Mouse (Mus musculus): Measurements from ENCODE around the gene Gcnt4. TPM values are rescaled to one million over a fixed set of nuclear protein-coding genes. Genes with fewer than 3 reads are reported as not detected.
"Not testable (repeated sequence)": the region's sequence is repeated elsewhere in the genome, so short reads cannot be mapped to it uniquely, and the experiment has no call there.

The Gcnt4 gene
- polyA plus RNA-seq, 1 experiment from 2014 or later, result 0.23 TPM

DNA sequence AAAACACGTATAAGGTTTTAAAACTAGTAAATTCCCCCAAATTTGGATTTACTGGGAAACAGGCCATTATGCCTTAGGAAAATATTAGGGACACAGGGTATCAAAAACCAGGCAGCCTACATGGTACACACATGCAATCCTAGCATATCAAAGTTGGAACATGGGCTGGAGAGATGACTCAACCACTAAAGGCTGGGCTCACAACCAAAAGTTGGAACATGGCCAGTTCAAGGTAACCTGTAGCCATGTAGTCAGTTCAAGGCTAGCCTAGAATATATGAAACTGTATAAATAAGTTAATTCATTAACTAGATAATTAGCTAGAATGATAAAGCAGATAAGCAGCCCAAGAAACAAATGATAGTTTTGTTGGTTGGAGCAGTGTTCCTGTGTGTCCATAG lies 3.3 kb downstream of the Gcnt4 start:
- H3K4me3 ChIP-seq, result no peak overlapping the region
- H3K9me3 ChIP-seq, result no peaks in the 10 kb centered on the region
- no peaks in the 10 kb centered on the region; the same call in 1 of the 2 replicates for H3K4me1 ChIP-seq
- ATAC-seq (ENCODE audit: insufficient number of reproducible peaks, insufficient read depth, low FRiP score, low TSS enrichment), result no peak
- H3K36me3 ChIP-seq, result no peaks in the 10 kb centered on the region
- H3K4me2 ChIP-seq (replicated peaks), result no peak overlapping the region
- 95% methylated on average over 1 of the region's 1 CpGs for WGBS
- H3K27ac ChIP-seq, result no peak overlapping the region
- H3K27me3 ChIP-seq, result peaks cover 36% of the 10 kb centered on the region
- H3K9ac ChIP-seq, result no peak overlapping the region

DNA sequence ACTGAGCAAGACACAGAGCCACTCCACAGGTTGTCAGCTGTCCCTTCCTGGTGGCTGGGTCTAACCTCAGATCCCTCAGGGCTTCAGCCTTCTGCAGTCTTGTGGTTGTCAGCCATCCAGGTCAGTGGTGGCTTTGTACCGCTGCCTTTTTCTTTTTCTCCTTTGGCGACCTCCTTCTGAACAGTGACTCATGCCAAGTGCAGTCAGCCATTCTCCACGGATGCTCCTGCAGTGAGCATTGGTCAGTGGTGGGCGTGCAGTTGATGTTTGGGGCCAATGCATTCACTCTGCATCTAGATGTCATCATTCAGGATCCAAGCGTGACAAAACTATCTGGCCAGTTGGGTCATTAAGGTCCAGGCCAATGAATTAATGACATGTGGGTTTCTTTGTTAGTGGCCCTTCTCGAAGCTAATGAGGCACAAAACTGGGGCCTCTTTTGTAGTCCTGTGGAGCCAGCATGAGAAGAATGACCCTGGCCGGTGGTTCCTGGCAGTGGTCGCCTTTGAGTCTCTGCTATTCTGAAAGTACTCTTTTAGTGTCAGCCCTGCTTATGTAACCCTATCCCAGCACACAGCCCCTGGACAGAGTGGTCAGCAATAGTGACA lies 4.0 kb downstream of the Gcnt4 start:
- no peaks in the 10 kb centered on the region for H3K9me3 ChIP-seq
- H3K27ac ChIP-seq, result no peak overlapping the region
- H3K36me3 ChIP-seq, result no peaks in the 10 kb centered on the region
- WGBS, result 52% methylated on average over 8 of the region's 8 CpGs
- no peak for ATAC-seq (ENCODE audit: insufficient number of reproducible peaks, insufficient read depth, low FRiP score, low TSS enrichment)
- no peak overlapping the region for H3K9ac ChIP-seq
- H3K4me3 ChIP-seq, result no peak overlapping the region
- peaks cover 36% of the 10 kb centered on the region for H3K27me3 ChIP-seq
- H3K4me1 ChIP-seq, result no peaks in the 10 kb centered on the region; the same call in 1 of the 2 replicates
- no peak overlapping the region for H3K4me2 ChIP-seq (replicated peaks)

DNA sequence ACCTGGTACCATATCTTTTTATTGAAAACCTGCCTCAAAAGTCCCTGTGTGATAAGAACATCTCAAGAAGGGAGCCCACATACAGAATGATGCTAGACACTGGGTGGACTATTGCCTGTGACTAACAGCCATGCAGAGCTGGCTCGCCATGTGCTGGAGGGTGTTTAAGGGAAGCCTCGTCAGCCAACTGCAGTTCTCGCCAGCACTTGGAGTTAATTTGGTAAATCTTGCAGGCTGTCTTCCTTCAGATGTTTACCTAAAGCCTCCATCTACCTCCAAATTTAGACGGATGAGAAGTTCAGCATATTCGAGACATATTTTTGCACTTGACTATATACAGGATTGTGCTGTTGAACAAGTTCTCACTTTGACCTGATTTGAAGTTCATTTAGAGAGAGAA lies 8.3 kb downstream of the Gcnt4 start:
- H3K9me3 ChIP-seq, result no peaks in the 10 kb centered on the region
- WGBS, result 80% methylated on average over 5 of the region's 5 CpGs
- no peaks in the 10 kb centered on the region for H3K36me3 ChIP-seq
- no peak overlapping the region for H3K9ac ChIP-seq
- no peak overlapping the region for H3K27ac ChIP-seq
- no peaks in the 10 kb centered on the region for H3K27me3 ChIP-seq
- no peak for ATAC-seq (ENCODE audit: insufficient number of reproducible peaks, insufficient read depth, low FRiP score, low TSS enrichment)
- no peaks in the 10 kb centered on the region for H3K4me1 ChIP-seq
- H3K4me2 ChIP-seq (replicated peaks), result no peak overlapping the region
- no peak overlapping the region for H3K4me3 ChIP-seq

DNA sequence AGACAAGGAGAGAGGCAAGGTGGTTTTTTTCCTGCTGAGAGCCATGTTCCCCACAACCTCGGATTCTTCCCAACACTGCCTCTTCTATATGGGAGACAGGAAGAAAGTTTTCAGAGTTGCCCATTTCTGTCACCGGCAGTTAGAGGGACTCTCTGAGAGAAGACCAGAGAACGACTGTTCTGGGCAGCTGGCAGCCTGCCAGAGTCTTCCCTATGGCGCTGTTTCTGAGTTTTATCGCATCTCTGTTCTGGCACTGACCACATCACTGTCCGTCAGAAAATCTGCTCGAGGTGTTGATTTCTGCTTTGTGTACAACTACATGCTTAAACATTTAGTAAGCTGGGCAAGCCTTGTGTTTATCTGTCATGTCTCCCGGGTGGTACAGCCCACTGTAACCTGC lies 8.9 kb downstream of the Gcnt4 start:
- no peak overlapping the region for H3K4me3 ChIP-seq
- no peaks in the 10 kb centered on the region for H3K9me3 ChIP-seq

DNA sequence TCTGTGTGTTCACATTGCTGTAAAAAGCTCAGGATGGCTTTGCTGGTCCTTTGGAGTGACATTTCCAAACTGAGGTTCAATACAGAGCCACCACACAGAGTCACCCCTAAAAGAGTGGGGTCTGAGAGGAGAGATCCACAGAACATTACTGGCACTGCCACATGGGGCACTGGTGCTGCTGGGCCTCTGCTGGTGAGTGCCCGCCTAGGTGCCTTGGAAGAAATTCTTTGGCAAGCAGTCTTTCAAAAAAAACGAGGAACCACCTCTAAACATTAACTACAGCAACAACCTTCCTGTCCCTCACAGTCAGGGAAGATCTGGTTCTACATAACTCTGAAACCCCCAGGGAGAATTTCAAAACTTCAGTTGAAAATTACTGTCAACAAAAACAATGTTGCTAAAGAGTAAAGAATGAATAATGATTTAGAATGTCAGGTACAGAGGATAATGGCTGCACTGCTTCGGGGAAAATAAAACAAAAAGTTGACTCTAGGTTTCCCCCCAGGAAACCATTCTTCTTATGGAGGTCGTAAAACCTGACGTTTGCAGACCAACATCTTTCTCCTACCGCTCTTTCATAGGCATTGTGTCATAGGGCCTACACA lies 11.8 kb downstream of the Gcnt4 start:
- no peaks in the 10 kb centered on the region for H3K27me3 ChIP-seq
- H3K36me3 ChIP-seq, result no peaks in the 10 kb centered on the region
- H3K4me3 ChIP-seq, result no peak overlapping the region
- no peak overlapping the region for H3K4me2 ChIP-seq (replicated peaks)
- no peaks in the 10 kb centered on the region for H3K9me3 ChIP-seq
- 77% methylated on average over 6 of the region's 6 CpGs for WGBS
- no peaks in the 10 kb centered on the region for H3K4me1 ChIP-seq
- H3K9ac ChIP-seq, result no peak overlapping the region
- no peak overlapping the region for H3K27ac ChIP-seq
- ATAC-seq (ENCODE audit: insufficient number of reproducible peaks, insufficient read depth, low FRiP score, low TSS enrichment), result no peak

More for the DNA sequence above, 8.9 kb downstream of the Gcnt4 start:
- Histone ChIP-seq H3K36me3 (no peaks in the 10 kb centered on the region), H3K27ac (no peak overlapping the region), H3K9ac (no peak overlapping the region), H3K4me2 (replicated peaks) (no peak overlapping the region), H3K27me3 (no peaks in the 10 kb centered on the region), H3K4me1 (no peaks in the 10 kb centered on the region)
- WGBS, result 79% methylated on average over 8 of the region's 8 CpGs
- no peak for ATAC-seq (ENCODE audit: insufficient number of reproducible peaks, insufficient read depth, low FRiP score, low TSS enrichment)

DNA sequence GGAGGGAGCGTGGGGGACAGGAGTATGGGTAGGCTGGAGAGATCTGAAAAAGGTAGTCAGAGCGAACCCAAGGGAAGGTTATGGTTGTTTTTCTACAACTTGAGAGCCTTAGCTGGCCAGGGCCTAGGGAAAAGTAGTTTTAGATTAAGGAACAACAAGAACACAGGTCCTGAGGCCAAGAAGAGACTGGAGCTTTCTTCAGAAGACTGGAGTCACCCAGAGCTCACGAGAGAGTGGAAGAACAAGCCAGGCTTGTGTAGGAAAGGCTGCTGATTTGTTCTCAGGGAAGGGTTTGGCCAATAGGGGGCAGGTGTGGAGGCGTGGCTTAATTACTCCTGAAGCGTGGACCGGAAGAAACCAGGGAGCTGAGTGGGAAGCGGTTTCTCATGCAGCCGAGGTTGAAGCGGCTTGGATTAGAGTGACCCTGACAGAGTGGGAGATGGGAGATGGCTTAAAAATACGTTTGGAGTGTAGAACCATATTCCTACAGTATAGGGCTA lies 12.6 kb downstream of the Gcnt4 start:
- Histone ChIP-seq H3K9me3 (no peaks in the 10 kb centered on the region), H3K36me3 (no peaks in the 10 kb centered on the region), H3K27me3 (no peaks in the 10 kb centered on the region), H3K4me2 (replicated peaks) (no peak overlapping the region), H3K27ac (no peak overlapping the region), H3K9ac (no peak overlapping the region), H3K4me3 (no peak overlapping the region), H3K4me1 (no peaks in the 10 kb centered on the region)
- 70% methylated on average over 10 of the region's 10 CpGs for WGBS
- no peak for ATAC-seq (ENCODE audit: insufficient number of reproducible peaks, insufficient read depth, low FRiP score, low TSS enrichment)

DNA sequence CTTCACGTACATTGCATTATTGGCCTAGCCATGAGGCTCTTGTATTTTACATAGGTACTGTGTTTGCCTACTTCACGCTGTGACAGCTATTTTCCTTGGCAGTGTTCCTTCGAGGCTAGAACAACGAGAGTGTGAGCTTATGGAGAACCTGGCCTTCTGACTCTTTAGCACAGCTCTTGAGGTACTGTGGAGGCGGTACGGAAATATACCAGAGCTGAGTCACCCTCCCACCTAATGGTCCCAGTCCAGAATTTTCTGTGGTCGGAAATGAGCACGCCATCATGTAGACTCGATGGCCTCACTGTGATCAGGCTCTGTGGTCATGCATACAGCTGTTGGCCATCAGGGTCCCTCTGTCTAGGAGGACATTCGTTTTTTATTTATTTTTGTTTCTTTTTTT lies 15.2 kb downstream of the Gcnt4 start:
- H3K4me2 ChIP-seq (replicated peaks), result no peak overlapping the region
- H3K36me3 ChIP-seq, result no peaks in the 10 kb centered on the region
- H3K4me3 ChIP-seq, result no peak overlapping the region
- no peak overlapping the region for H3K9ac ChIP-seq
- H3K9me3 ChIP-seq, result no peaks in the 10 kb centered on the region
- H3K27me3 ChIP-seq, result no peaks in the 10 kb centered on the region
- 81% methylated on average over 10 of the region's 10 CpGs for WGBS
- no peak overlapping the region for H3K27ac ChIP-seq
- ATAC-seq (ENCODE audit: insufficient number of reproducible peaks, insufficient read depth, low FRiP score, low TSS enrichment), result no peak
- H3K4me1 ChIP-seq, result 0 out of 2 replicates have a peak, but pooled peaks cover 3% of the 10 kb centered on the region

DNA sequence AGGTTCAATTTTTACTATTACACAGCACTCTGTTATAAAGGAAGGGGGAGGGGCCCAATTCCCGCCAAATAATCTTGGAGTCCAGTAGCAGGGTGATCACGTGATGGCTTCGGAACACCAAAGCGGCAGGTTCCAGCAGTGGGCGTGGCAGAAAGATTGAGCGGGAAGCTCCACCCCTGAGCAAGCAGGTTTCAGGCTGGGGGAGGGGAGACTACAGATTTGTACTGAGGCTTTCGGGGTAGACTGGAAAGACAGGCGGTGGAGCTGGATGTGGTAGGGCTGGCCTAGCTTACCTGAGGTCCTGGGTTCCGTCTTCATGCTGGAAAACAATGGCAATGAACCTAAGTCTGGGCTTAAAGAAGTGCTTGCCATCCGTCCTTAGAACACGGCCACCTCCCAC lies 17.0 kb downstream of the Gcnt4 start:
- H3K9ac ChIP-seq; ATAC-seq (ENCODE audit: insufficient number of reproducible peaks, insufficient read depth, low FRiP score, low TSS enrichment); H3K4me3 ChIP-seq; H3K9me3 ChIP-seq; H3K27ac ChIP-seq; H3K4me1 ChIP-seq; H3K4me2 ChIP-seq (replicated peaks); H3K27me3 ChIP-seq; H3K36me3 ChIP-seq: not testable (repeated sequence)
- WGBS, result 85% methylated on average over 11 of the region's 11 CpGs

DNA sequence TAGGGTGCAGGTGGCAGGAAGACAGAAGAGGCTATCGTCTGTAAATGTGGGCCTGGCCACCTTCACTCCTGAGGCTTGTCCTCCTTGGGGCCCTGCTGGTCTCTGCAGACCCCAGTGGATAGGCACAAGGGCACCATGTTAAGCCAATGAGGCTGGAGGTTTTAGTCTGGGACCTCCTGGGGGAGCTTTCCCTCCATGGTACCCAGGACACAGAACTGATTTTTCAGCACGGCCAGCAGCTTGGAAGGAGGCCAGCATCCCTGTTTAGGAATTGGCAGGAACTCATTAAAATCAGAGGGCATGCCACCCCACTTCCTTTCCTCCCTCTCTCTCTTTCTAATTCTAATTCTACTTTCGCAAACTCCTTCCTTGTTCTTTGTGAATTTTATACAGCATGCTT lies 19.1 kb downstream of the Gcnt4 start:
- Histone ChIP-seq H3K4me3 (no peak overlapping the region), H3K9me3 (no peaks in the 10 kb centered on the region), H3K36me3 (no peaks in the 10 kb centered on the region), H3K27ac (no peak overlapping the region), H3K4me1 (0 out of 2 replicates have a peak, but pooled peaks cover 3% of the 10 kb centered on the region), H3K27me3 (no peaks in the 10 kb centered on the region), H3K9ac (no peak overlapping the region), H3K4me2 (replicated peaks) (no peak overlapping the region)
- WGBS, result 46% methylated on average over 3 of the region's 3 CpGs
- ATAC-seq (ENCODE audit: insufficient number of reproducible peaks, insufficient read depth, low FRiP score, low TSS enrichment), result no peak

DNA sequence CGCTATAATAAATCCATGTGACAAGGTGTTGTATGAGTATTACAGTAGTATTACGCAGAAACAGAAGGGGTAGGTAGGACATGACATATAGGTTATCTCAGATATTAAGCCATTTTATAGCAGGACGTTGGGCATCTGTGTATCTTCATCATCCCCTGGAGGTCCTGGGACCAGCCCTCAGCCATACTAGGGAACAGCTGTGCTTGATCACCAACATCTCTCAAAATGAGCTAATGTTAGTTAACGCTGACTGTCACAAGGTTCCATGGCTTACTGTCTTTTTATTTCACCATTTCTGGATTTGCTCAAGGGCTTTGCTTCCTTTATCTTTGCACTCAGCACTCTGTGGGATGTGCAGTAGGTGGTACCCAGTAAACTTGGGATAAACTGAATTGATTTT lies 21.3 kb downstream of the Gcnt4 start:
- WGBS, result 89% methylated on average over 4 of the region's 4 CpGs
- no peak for ATAC-seq (ENCODE audit: insufficient number of reproducible peaks, insufficient read depth, low FRiP score, low TSS enrichment)
- no peaks in the 10 kb centered on the region for H3K27me3 ChIP-seq

DNA sequence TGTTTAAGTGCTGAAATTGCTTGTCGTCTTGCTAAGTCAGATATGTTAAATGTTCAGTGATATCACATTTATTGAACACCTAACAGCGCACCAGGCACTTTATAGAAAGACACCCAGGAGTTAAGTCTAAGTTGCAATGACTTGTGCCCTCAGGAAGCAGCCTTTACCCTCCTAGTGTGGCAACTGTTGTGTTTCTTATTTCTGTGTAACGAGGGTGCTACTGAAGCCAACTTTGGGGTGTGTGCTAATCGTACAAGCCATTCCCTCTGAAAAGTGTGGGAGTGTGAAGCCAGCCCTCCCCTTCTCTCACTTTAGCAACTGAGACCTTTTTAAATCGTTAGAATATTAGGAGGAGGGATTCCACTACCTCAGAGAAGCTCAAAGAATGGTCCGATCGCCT lies 23.2 kb downstream of the Gcnt4 start:
- H3K27ac ChIP-seq, result no peak overlapping the region
- 88% methylated on average over 7 of the region's 7 CpGs for WGBS
- no peak overlapping the region for H3K4me3 ChIP-seq
- 0 out of 2 replicates have a peak, but pooled peaks cover 3% of the 10 kb centered on the region for H3K4me1 ChIP-seq
- no peak overlapping the region for H3K4me2 ChIP-seq (replicated peaks)
- no peak for ATAC-seq (ENCODE audit: insufficient number of reproducible peaks, insufficient read depth, low FRiP score, low TSS enrichment)
- H3K36me3 ChIP-seq, result no peaks in the 10 kb centered on the region
- no peak overlapping the region for H3K9ac ChIP-seq
- no peaks in the 10 kb centered on the region for H3K9me3 ChIP-seq
- H3K27me3 ChIP-seq, result no peaks in the 10 kb centered on the region

More for the DNA sequence above, 21.3 kb downstream of the Gcnt4 start:
- no peaks in the 10 kb centered on the region for H3K9me3 ChIP-seq
- H3K9ac ChIP-seq, result no peak overlapping the region
- no peak overlapping the region for H3K27ac ChIP-seq
- H3K4me3 ChIP-seq, result no peak overlapping the region
- no peak overlapping the region for H3K4me2 ChIP-seq (replicated peaks)
- H3K4me1 ChIP-seq, result 0 out of 2 replicates have a peak, but pooled peaks cover 3% of the 10 kb centered on the region
- no peaks in the 10 kb centered on the region for H3K36me3 ChIP-seq

DNA sequence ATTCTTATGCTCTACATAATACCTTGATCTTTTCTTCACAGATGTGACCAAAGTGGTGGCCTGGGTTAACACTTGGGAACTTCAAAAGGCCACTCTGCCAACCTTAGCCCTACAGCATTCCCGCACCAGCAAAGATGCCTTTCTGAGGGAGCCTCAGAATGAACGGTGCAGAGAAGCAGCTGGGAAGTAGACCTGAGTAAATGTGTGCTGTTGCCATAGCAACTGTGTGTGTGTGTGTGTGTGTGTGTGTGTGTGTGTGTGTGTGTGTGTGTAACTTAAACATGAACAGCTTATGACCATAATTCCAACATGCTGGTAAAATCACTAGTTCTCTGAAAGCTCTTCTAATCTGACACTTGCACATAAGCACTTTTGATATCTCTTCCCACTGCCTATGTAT lies 27.4 kb downstream of the Gcnt4 start:
- Histone ChIP-seq H3K36me3 (no peaks in the 10 kb centered on the region), H3K4me3 (no peak overlapping the region), H3K9ac (no peak overlapping the region), H3K27ac (no peak overlapping the region), H3K4me2 (replicated peaks) (no peak overlapping the region), H3K9me3 (no peaks in the 10 kb centered on the region), H3K4me1 (no peaks in the 10 kb centered on the region), H3K27me3 (no peaks in the 10 kb centered on the region)
- 61% methylated on average over 2 of the region's 2 CpGs for WGBS
- no peak for ATAC-seq (ENCODE audit: insufficient number of reproducible peaks, insufficient read depth, low FRiP score, low TSS enrichment)
